Mouse (Mus musculus) liver, embryonic 15.5 days (tissue): ENCODE measurements at regions not wholly inside any gene's neighbourhood (a gene's known extent, or its start where the extent isn't known, plus 50 kb on each side); places are given as distances from the start of the nearest gene placed in this dataset.

Source experiments
- ATAC-seq: fragments of 200-750 bp; cut with Nextera tagmentation; 2 replicates; pipeline ENCODE4 v1.8.0; 2017; ENCODE audit warnings: moderate number of reproducible peaks, mild to moderate bottlenecking, moderate library complexity; ENCODE audit not compliant: insufficient read depth
- H3K27ac ChIP-seq: fragments of 300-500 bp; sonication (generic); replicated peaks from 2 replicates; pipeline ENCODE4 v1.5.1; 2015; ENCODE audit warnings: mild to moderate bottlenecking, inconsistent platforms
- H3K27me3 ChIP-seq: fragments of 300-500 bp; sonication (generic); 2 replicates; pipeline ENCODE4 v1.6.1; 2015; ENCODE audit warnings: mild to moderate bottlenecking, inconsistent platforms
- H3K36me3 ChIP-seq: fragments of 300-500 bp; sonication (generic); replicated peaks from 2 replicates; pipeline ENCODE4 v1.6.1; 2015; ENCODE audit warnings: moderate library complexity, mild to moderate bottlenecking, inconsistent platforms
- H3K4me1 ChIP-seq: fragments of 300-500 bp; sonication (generic); replicated peaks from 2 replicates; pipeline ENCODE4 v1.6.1; 2015; ENCODE audit warnings: inconsistent platforms
- H3K4me2 ChIP-seq: fragments of 300-500 bp; sonication (generic); 2 replicates; pipeline ENCODE4 v1.6.1; 2015; ENCODE audit warnings: moderate library complexity, mild to moderate bottlenecking, inconsistent platforms
- H3K4me3 ChIP-seq: fragments of 300-500 bp; sonication (generic); replicated peaks from 2 replicates; pipeline ENCODE4 v1.5.1; 2015; ENCODE audit warnings: mild to moderate bottlenecking, inconsistent platforms
- H3K9ac ChIP-seq: fragments of 300-500 bp; sonication (generic); 2 replicates; pipeline ENCODE4 v1.6.1; 2015; ENCODE audit warnings: moderate library complexity, mild to moderate bottlenecking, inconsistent platforms
- H3K9me3 ChIP-seq: fragments of 300-500 bp; sonication (generic); replicated peaks from 2 replicates; pipeline ENCODE4 v1.6.1; 2016; ENCODE audit warnings: inconsistent platforms
- WGBS: fragments of 180-500 bp; shearing (Covaris S2); methylation state at CpG from one replicate; pipeline ENCODE4 v1.1.7; 2015; ENCODE audit warnings: mixed read lengths; ENCODE audit not compliant: insufficient replicate concordance; 5-methylcytosine and 5-hydroxymethylcytosine counted together

DNA sequence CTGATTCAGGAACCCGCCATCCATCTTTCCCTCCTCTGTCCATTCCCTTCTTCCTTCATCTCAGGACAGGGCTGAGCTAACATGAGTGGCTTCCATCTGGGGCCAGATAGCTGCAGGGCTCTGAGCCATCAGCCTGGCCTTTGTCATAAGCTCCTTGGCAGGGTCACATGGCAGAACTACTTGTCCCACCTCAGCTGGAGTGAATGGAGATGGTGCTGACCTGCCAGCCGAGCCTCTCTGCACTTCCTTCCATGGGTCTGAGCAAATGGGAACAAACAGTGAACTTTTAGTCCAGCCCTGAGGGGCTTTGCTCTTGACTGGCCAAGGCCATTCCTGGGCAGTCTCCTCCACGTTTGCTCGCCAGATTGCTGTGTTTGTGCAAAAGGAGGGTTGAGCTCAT, 206.1 kb downstream of the Ttc32 start:
- no peaks in the 10 kb centered on the region for H3K27me3 ChIP-seq
- H3K9ac ChIP-seq: no peak overlapping the region
- no peak overlapping the region for H3K27ac ChIP-seq
- no peak overlapping the region for H3K4me2 ChIP-seq
- WGBS: 49% methylated on average over 4 of the region's 4 CpGs
- H3K36me3 ChIP-seq: no peaks in the 10 kb centered on the region
- no peaks in the 10 kb centered on the region for H3K9me3 ChIP-seq
- H3K4me3 ChIP-seq: no peak overlapping the region
- no peak for ATAC-seq
- H3K4me1 ChIP-seq: no peaks in the 10 kb centered on the region

GRCm38 (mm10) chr12:9237538-9237937, 207.7 kb downstream of the Ttc32 start:
- no peak overlapping the region for H3K4me2 ChIP-seq
- no peak overlapping the region for H3K9ac ChIP-seq
- H3K27me3 ChIP-seq: no peaks in the 10 kb centered on the region
- no peaks in the 10 kb centered on the region for H3K4me1 ChIP-seq
- ATAC-seq: no peak
- H3K9me3 ChIP-seq: no peaks in the 10 kb centered on the region
- no peaks in the 10 kb centered on the region for H3K36me3 ChIP-seq
- no peak overlapping the region for H3K4me3 ChIP-seq
- WGBS: 54% methylated on average over 6 of the region's 6 CpGs
- no peak overlapping the region for H3K27ac ChIP-seq

- Histone ChIP-seq H3K9ac (no peak overlapping the region), H3K27me3 (no peaks in the 10 kb centered on the region), H3K4me2 (no peak overlapping the region), H3K36me3 (no peaks in the 10 kb centered on the region), H3K9me3 (no peaks in the 10 kb centered on the region), H3K4me1 (no peaks in the 10 kb centered on the region), H3K4me3 (no peak overlapping the region), H3K27ac (no peak overlapping the region)
- 34% methylated on average over 1 of the region's 1 CpGs for WGBS
- ATAC-seq: no peak
These were observed 208.2 kb downstream of the Ttc32 start for GRCm38 (mm10) chr12:9237955-9238354.

DNA sequence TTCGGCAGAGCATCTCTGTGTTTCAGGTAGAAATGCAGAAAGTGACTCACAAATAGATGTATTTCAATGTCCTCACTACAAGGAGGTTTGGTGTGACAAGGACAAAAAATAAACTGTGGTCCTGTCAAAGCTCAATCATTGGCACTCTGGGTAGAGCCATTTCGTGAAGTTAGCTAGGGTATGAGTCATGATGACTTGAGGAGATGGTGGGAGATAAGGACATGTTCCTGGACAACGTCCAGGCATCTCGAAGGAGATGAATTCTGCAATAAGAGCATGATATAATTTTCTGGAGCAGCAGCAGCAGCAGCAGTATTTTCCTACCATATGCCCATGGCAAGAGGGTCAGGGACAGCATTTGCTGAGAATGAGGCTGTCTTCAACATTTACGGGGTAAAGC, 217.7 kb downstream of the Ttc32 start:
- 46% methylated on average over 5 of the region's 5 CpGs for WGBS
- ATAC-seq: no peak
- Histone ChIP-seq H3K36me3 (no peaks in the 10 kb centered on the region), H3K9me3 (no peaks in the 10 kb centered on the region), H3K4me3 (no peak overlapping the region), H3K27me3 (no peaks in the 10 kb centered on the region), H3K4me1 (no peaks in the 10 kb centered on the region), H3K4me2 (no peak overlapping the region), H3K27ac (no peak overlapping the region), H3K9ac (no peak overlapping the region)

DNA sequence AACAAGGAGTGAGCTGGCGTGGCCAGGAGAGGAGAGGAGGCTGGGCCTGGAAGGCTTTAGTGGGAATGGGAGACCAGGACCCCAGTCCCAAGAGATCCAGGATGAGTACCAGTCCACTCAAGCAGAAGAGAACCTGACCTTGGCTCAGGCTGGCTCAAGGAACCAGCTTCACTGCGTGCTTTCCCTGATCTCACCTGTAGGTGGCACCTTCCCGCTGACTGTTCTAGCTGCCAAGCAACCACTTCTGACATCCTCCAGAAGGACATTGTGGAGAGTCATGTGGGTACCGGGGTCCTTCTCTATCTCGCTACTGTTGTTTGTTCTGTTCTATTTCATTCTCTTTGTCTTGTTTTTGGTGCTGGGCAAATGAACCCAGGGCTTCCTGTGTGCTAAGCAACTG, 222.0 kb downstream of the Ttc32 start:
- H3K4me1 ChIP-seq: no peaks in the 10 kb centered on the region
- 12% methylated on average over 5 of the region's 5 CpGs for WGBS
- H3K27me3 ChIP-seq: no peaks in the 10 kb centered on the region
- H3K9me3 ChIP-seq: no peaks in the 10 kb centered on the region
- no peak overlapping the region for H3K4me2 ChIP-seq
- no peaks in the 10 kb centered on the region for H3K36me3 ChIP-seq
- no peak overlapping the region for H3K4me3 ChIP-seq
- no peak for ATAC-seq
- H3K27ac ChIP-seq: no peak overlapping the region
- no peak overlapping the region for H3K9ac ChIP-seq

DNA sequence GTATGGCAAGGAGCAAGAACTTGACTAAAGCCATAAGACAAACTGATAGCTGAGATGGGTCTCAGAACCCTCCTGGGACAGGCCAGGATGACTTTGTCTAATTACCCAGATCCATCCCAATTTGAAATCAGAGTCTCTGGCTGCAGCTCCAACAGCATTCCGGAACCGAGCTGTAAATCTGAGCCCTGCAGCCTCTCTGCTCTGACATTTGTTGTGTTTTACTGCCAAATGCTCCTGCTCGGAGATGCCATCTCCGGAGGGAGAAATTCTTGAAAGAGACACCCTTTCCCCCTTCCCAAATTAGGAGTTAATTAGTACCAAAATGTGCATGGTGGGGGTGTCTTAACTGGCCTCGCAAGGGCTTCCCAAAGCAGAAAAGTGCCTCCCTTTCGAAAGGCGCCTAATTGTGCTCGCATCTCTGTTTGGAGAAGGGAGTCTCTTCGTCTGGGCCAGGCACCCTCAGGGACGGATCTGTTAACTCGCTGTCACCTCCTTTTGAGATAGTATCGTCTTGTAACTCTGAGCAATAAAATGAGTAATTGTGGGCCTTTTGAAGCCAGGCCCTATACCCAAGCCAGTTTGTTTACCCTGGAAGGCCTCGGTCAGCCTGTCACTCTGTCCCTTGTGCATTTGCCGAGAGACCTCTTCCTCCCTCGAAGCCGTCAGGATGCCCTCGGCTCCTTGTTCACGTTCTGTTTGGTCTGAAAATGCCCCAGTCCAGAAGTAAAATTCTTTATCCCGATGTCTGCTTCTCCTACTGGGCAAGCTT, 223.7 kb downstream of the Ttc32 start:
- H3K4me3 ChIP-seq: no peak overlapping the region
- no peak overlapping the region for H3K4me2 ChIP-seq
- no peak for ATAC-seq
- H3K9me3 ChIP-seq: no peaks in the 10 kb centered on the region
- WGBS: 27% methylated on average over 19 of the region's 19 CpGs
- H3K27me3 ChIP-seq: no peaks in the 10 kb centered on the region
- no peaks in the 10 kb centered on the region for H3K36me3 ChIP-seq
- no peaks in the 10 kb centered on the region for H3K4me1 ChIP-seq
- H3K27ac ChIP-seq: no peak overlapping the region
- H3K9ac ChIP-seq: no peak overlapping the region

DNA sequence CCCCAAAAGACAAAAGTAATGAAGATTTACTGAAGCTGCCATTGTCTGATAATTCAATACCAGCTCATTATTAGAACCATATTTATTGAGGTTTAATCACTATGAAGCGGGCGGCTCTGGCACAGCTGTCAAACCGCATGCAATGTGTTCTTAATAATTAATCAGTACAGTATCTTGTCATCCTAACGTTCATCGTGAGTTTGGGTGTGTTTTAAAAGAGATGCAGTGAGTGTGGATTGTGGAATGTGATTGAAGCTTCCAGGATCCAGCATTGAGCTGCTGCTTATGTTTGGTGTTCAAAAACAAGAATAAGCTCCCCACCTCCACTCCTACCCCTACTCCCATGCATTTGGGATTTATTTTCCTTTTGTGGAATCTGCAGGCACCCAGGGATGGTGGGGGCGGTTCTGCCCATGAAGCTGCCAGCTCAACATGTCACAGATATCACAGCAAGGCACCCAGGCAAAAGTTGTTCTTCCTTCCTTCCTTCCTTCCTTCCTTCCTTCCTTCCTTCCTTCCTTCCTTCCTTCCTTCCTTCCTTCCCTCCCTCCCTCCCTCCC, 224.6 kb downstream of the Ttc32 start:
- Histone ChIP-seq H3K27ac (no peak overlapping the region), H3K4me2 (no peak overlapping the region), H3K27me3 (no peaks in the 10 kb centered on the region), H3K36me3 (no peaks in the 10 kb centered on the region), H3K4me1 (no peaks in the 10 kb centered on the region), H3K9me3 (no peaks in the 10 kb centered on the region), H3K4me3 (no peak overlapping the region), H3K9ac (no peak overlapping the region)
- 55% methylated on average over 6 of the region's 6 CpGs for WGBS
- ATAC-seq: no peak

- H3K4me2 ChIP-seq: no peak overlapping the region
- ATAC-seq: no peak
- H3K27ac ChIP-seq: no peak overlapping the region
- H3K4me3 ChIP-seq: no peak overlapping the region
- no peaks in the 10 kb centered on the region for H3K4me1 ChIP-seq
- H3K36me3 ChIP-seq: no peaks in the 10 kb centered on the region
- 53% methylated on average over 10 of the region's 10 CpGs for WGBS
- no peaks in the 10 kb centered on the region for H3K9me3 ChIP-seq
- H3K27me3 ChIP-seq: no peaks in the 10 kb centered on the region
- H3K9ac ChIP-seq: no peak overlapping the region
These were observed 226.1 kb downstream of the Ttc32 start for GRCm38 (mm10) chr12:9255661-9256486.

GRCm38 (mm10) chr12:9256487-9256820, 226.7 kb downstream of the Ttc32 start:
- no peaks in the 10 kb centered on the region for H3K27me3 ChIP-seq
- ATAC-seq: no peak
- no peaks in the 10 kb centered on the region for H3K9me3 ChIP-seq
- no peak overlapping the region for H3K4me2 ChIP-seq
- no peaks in the 10 kb centered on the region for H3K4me1 ChIP-seq
- no peak overlapping the region for H3K27ac ChIP-seq
- no peak overlapping the region for H3K4me3 ChIP-seq
- H3K9ac ChIP-seq: no peak overlapping the region
- H3K36me3 ChIP-seq: no peaks in the 10 kb centered on the region

GRCm38 (mm10) chr12:9258221-9258620, 228.4 kb downstream of the Ttc32 start:
- no peaks in the 10 kb centered on the region for H3K9me3 ChIP-seq
- 68% methylated on average over 1 of the region's 1 CpGs for WGBS
- H3K27me3 ChIP-seq: no peaks in the 10 kb centered on the region
- no peaks in the 10 kb centered on the region for H3K36me3 ChIP-seq
- H3K4me3 ChIP-seq: no peak overlapping the region
- H3K9ac ChIP-seq: no peak overlapping the region
- no peak overlapping the region for H3K4me2 ChIP-seq
- no peak overlapping the region for H3K27ac ChIP-seq
- no peak for ATAC-seq
- no peaks in the 10 kb centered on the region for H3K4me1 ChIP-seq

DNA sequence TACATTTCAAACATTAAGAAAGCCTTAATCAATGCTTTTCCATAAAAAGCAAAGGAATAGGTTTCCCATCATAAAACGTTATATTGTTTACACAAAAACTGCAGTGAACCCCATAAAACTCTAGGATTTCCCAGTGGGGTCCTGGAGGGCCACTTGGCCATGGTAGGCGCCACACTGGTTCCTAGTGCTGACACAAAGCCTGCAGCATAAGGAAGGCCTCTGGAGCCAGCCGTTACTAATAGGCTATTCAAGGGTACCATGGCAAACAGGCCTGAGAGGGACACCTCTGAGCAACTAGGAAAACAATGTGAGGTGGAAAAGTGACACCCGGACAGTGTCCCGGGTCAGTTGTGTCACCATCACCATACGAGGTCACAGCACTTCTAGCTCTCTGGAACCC, 231.9 kb downstream of the Ttc32 start:
- Histone ChIP-seq H3K4me1 (no peaks in the 10 kb centered on the region), H3K9me3 (no peaks in the 10 kb centered on the region), H3K27me3 (no peaks in the 10 kb centered on the region), H3K4me2 (no peak overlapping the region), H3K27ac (no peak overlapping the region), H3K36me3 (no peaks in the 10 kb centered on the region), H3K4me3 (no peak overlapping the region), H3K9ac (no peak overlapping the region)
- no peak for ATAC-seq
- WGBS: 46% methylated on average over 6 of the region's 6 CpGs
